Mouse (Mus musculus) neural tube, embryonic 12.5 days (tissue): ENCODE data around the gene Thra. TPM values are rescaled to one million over a fixed set of nuclear protein-coding genes. Genes with fewer than 3 reads are reported as not detected.
A peak's percentile ranks its signal among the peaks of the same experiment; 100 is the strongest.

Source experiments
- ATAC-seq: fragments of 200-750 bp; cut with Nextera tagmentation; 2 replicates; pipeline ENCODE4 v1.8.0; 2017; ENCODE audit warnings: low read depth, mild to moderate bottlenecking, moderate TSS enrichment, moderate library complexity; ENCODE audit not compliant: low FRiP score
- H3K27ac ChIP-seq: fragments of 300-500 bp; sonication (generic); 2 replicates; pipeline ENCODE4 v1.5.1; 2016
- H3K27me3 ChIP-seq: fragments of 300-500 bp; sonication (generic); replicated peaks from 2 replicates; pipeline ENCODE4 v1.6.1; 2016; ENCODE audit warnings: mild to moderate bottlenecking
- H3K36me3 ChIP-seq: fragments of 300-500 bp; sonication (generic); 2 replicates; pipeline ENCODE4 v1.6.1; 2016; ENCODE audit warnings: mild to moderate bottlenecking
- H3K4me1 ChIP-seq: fragments of 300-500 bp; sonication (generic); 2 replicates; pipeline ENCODE4 v1.6.1; 2016
- H3K4me2 ChIP-seq: fragments of 300-500 bp; sonication (generic); replicated peaks from 2 replicates; pipeline ENCODE4 v1.6.1; 2016; ENCODE audit warnings: mild to moderate bottlenecking
- H3K4me3 ChIP-seq: fragments of 300-500 bp; sonication (generic); 2 replicates; pipeline ENCODE4 v1.5.1; 2016
- H3K9ac ChIP-seq: fragments of 300-500 bp; sonication (generic); 2 replicates; pipeline ENCODE4 v1.6.1; 2016; ENCODE audit warnings: mild to moderate bottlenecking
- H3K9me3 ChIP-seq: fragments of 300-500 bp; sonication (generic); 2 replicates; pipeline ENCODE4 v1.6.1; 2016; ENCODE audit warnings: mild to moderate bottlenecking
- WGBS: fragments of 180-500 bp; shearing (Covaris S2); methylation state at CpG from one replicate; pipeline ENCODE4 v1.1.7; 2016; 5-methylcytosine and 5-hydroxymethylcytosine counted together
- polyA plus RNA-seq: library from polyadenylated mRNA; unstranded; fragments of >200 nt; fragmentation: Nextera tagmentation; extraction: Ambion mirVana; gene quantifications from 2 replicates; pipeline ENCODE4 v1.2.1, GENCODE M21; 2016

The Thra gene
- polyA plus RNA-seq, 1 experiment from 2014 or later = 56.9 TPM

- peaks cover 67% of the 10 kb centered on the region for H3K4me1 ChIP-seq
- 1% methylated on average over 17 of the region's 17 CpGs for WGBS
Measured at GRCm38 (mm10) chr11:98741051-98741620, 698 bp downstream of the Thra start.

GRCm38 (mm10) chr11:98741622-98742396 is 1.4 kb downstream of the Thra start:
- no peaks in the 10 kb centered on the region for H3K9me3 ChIP-seq
- peak; percentile 77 for ATAC-seq
- H3K36me3 ChIP-seq = no peaks in the 10 kb centered on the region
- peak overlapping the region; percentile 77 for H3K4me2 ChIP-seq
- H3K27me3 ChIP-seq = no peaks in the 10 kb centered on the region
- peak overlapping the region; percentile 96 for H3K9ac ChIP-seq
- WGBS = 1% methylated on average over 80 of the region's 86 CpGs
- peak overlapping the region; percentile 91 for H3K4me3 ChIP-seq
- peak overlapping the region; percentile 92 for H3K27ac ChIP-seq
- peaks cover 74% of the 10 kb centered on the region for H3K4me1 ChIP-seq

More at GRCm38 (mm10) chr11:98741051-98741620, 698 bp downstream of the Thra start:
- H3K27ac ChIP-seq = peak overlapping the region; percentile 92
- no peak for ATAC-seq
- peak overlapping the region; percentile 77 for H3K4me2 ChIP-seq
- no peaks in the 10 kb centered on the region for H3K27me3 ChIP-seq
- peak overlapping the region; percentile 96 for H3K9ac ChIP-seq
- peak overlapping the region; percentile 91 for H3K4me3 ChIP-seq
- no peaks in the 10 kb centered on the region for H3K9me3 ChIP-seq
- no peaks in the 10 kb centered on the region for H3K36me3 ChIP-seq

GRCm38 (mm10) chr11:98742397-98743291 is 2.2 kb downstream of the Thra start:
- peaks cover 82% of the 10 kb centered on the region for H3K4me1 ChIP-seq
- 0 out of 2 replicates have a peak, but pooled peaks have one; percentile 4 for ATAC-seq
- peak overlapping the region; percentile 91 for H3K4me3 ChIP-seq
- WGBS = 3% methylated on average over 21 of the region's 21 CpGs
- H3K27ac ChIP-seq = peak overlapping the region; percentile 92
- H3K27me3 ChIP-seq = no peaks in the 10 kb centered on the region
- peak overlapping the region; percentile 77 for H3K4me2 ChIP-seq
- H3K9me3 ChIP-seq = no peaks in the 10 kb centered on the region
- no peaks in the 10 kb centered on the region for H3K36me3 ChIP-seq
- H3K9ac ChIP-seq = peak overlapping the region; percentile 96

DNA sequence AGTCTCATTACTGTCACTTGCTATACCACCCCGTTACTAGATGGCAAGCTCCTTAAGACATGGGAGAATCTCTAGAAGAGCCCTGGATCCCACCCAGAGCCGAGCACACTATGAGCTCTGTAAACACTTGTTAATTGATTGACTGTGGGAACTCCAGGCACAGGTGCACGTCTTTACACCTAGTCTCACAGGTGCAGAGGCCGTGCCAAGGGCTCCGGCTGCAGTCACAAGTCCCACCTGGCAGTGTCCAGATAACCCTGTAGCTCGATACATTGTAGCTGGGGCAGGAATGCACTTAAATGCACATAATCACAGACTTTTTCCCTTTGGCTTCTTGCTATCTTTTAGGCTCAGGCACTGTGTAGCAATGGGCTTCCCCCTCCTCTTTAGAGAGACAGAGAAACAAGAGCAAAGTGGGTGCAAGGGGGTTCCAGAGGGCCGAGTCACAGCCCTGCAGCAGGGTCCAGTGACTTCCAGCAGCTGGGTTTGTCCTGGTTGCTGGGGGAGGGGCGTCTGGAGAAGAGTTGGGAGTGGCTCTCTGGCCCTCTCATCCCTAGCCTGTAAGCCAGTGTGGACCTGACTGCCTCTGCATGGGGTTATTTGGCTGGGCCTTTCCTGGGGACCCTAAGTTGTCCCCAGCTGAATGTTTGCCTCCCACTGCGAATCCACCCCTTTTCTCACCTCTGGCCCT is 3.4 kb downstream of the Thra start:
- ATAC-seq = no peak
- Histone ChIP-seq H3K4me3 (peak overlapping the region; percentile 91), H3K9ac (peak overlapping the region; percentile 40), H3K4me1 (peaks cover 86% of the 10 kb centered on the region), H3K36me3 (no peaks in the 10 kb centered on the region), H3K27ac (peak overlapping the region; percentile 28), H3K9me3 (no peaks in the 10 kb centered on the region), H3K4me2 (peak overlapping the region; percentile 77), H3K27me3 (no peaks in the 10 kb centered on the region)
- WGBS = 9% methylated on average over 9 of the region's 9 CpGs

- WGBS = 45% methylated on average over 7 of the region's 7 CpGs
- H3K27me3 ChIP-seq = no peaks in the 10 kb centered on the region
- peak overlapping the region; percentile 40 for H3K9ac ChIP-seq
- H3K36me3 ChIP-seq = no peaks in the 10 kb centered on the region
- no peaks in the 10 kb centered on the region for H3K9me3 ChIP-seq
- H3K4me2 ChIP-seq = peak overlapping the region; percentile 77
- peaks cover 91% of the 10 kb centered on the region for H3K4me1 ChIP-seq
- H3K27ac ChIP-seq = peak overlapping the region; percentile 28
- ATAC-seq = no peak
- H3K4me3 ChIP-seq = peak overlapping the region; percentile 91
Measured at GRCm38 (mm10) chr11:98744456-98745019, 4.1 kb downstream of the Thra start.

GRCm38 (mm10) chr11:98745932-98746853 is 5.8 kb downstream of the Thra start:
- H3K27ac ChIP-seq = no peak overlapping the region
- WGBS = 50% methylated on average over 12 of the region's 12 CpGs
- H3K4me2 ChIP-seq = peak overlapping the region; percentile 77
- no peaks in the 10 kb centered on the region for H3K27me3 ChIP-seq
- H3K9me3 ChIP-seq = no peaks in the 10 kb centered on the region
- H3K4me3 ChIP-seq = no peak overlapping the region
- ATAC-seq = no peak
- H3K36me3 ChIP-seq = no peaks in the 10 kb centered on the region
- peaks cover 93% of the 10 kb centered on the region for H3K4me1 ChIP-seq
- H3K9ac ChIP-seq = peak overlapping the region; percentile 30; the same call in 1 of the 2 replicates

- Histone ChIP-seq H3K4me1 (peaks cover 97% of the 10 kb centered on the region), H3K36me3 (no peaks in the 10 kb centered on the region), H3K4me3 (peak overlapping the region; percentile 15; the same call in 1 of the 2 replicates), H3K9ac (peak overlapping the region; percentile 30), H3K27ac (peak overlapping the region; percentile 83), H3K9me3 (no peaks in the 10 kb centered on the region), H3K27me3 (no peaks in the 10 kb centered on the region), H3K4me2 (peak overlapping the region; percentile 77)
- ATAC-seq = peak; percentile 34; the same call in 1 of the 2 replicates
- 7% methylated on average over 19 of the region's 19 CpGs for WGBS
Measured at GRCm38 (mm10) chr11:98746855-98747693, 6.6 kb downstream of the Thra start.

DNA sequence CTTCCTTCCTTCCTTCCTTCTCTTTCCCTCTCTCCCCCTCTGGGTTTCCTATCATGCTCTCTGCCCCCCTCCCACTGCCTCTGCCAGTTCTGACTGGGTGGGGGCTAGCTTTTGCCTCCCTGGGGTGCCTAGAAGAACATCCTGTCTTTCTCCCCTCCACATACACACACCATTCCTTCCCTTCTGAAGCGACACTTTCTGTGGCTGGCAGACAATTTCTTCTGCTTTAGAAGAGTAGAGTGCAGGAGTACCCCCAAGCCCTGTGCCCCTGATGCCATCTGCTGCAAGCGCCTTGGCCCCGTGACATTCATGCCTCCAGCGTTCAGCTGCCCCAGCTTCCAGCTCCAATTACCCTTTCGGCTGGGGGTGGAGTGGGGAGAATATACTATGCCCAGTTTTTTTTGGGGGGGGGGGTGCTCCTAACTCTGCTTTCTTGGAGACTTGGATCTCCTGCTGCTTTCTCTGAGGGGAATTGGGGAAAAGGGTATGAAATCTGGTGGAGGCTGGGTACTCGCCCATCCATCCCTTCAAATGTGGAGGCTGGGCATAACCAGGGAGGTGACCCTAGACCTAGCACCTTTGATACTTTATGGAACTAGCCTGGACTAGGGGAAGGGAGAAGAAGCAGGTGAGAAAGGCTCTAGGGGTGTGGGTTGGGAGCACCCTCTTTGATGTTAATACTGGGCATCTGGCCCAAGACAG is 7.5 kb downstream of the Thra start:
- H3K4me3 ChIP-seq = peak overlapping the region; percentile 15; the same call in 1 of the 2 replicates
- WGBS = 23% methylated on average over 6 of the region's 6 CpGs
- peak overlapping the region; percentile 36 for H3K9ac ChIP-seq
- peaks cover 100% of the 10 kb centered on the region for H3K4me1 ChIP-seq
- no peaks in the 10 kb centered on the region for H3K27me3 ChIP-seq
- H3K27ac ChIP-seq = peak overlapping the region; percentile 83
- ATAC-seq = no peak
- H3K9me3 ChIP-seq = no peaks in the 10 kb centered on the region
- peak overlapping the region; percentile 77 for H3K4me2 ChIP-seq
- no peaks in the 10 kb centered on the region for H3K36me3 ChIP-seq

GRCm38 (mm10) chr11:98748506-98749416 is 8.3 kb downstream of the Thra start:
- Histone ChIP-seq H3K27me3 (no peaks in the 10 kb centered on the region), H3K36me3 (peaks cover 5% of the 10 kb centered on the region), H3K4me3 (0 out of 2 replicates have a peak overlapping the region, but pooled peaks have one; percentile 15), H3K9me3 (no peaks in the 10 kb centered on the region), H3K4me2 (peak overlapping the region; percentile 77), H3K27ac (peak overlapping the region; percentile 83), H3K4me1 (peaks cover 94% of the 10 kb centered on the region), H3K9ac (peak overlapping the region; percentile 59)
- ATAC-seq = peak; percentile 51
- 23% methylated on average over 15 of the region's 15 CpGs for WGBS
